ENCODE assay signal across 10 mouse cellular contexts in genomic region chr2:153437306-153437659, GRCm38 (mm10). TPM values are rescaled to one million over a fixed set of nuclear protein-coding genes. Genes with fewer than 3 reads are reported as not detected.
DNase-seq lines count a peak whose midpoint lies in the region; ATAC-seq and TF ChIP-seq lines count a peak whose summit lies in the region.
"Had no signal": no experiment of that assay in that cellular context is flagged by ENCODE, and none has a peak within 500 bp of the region (broad histone marks: within the 10 kb centered on the region; RNA-seq: fewer than 3 reads in every experiment).

No protein-coding gene starts in this region.

- no peak for TF ChIP-seq CTCF in midbrain, postnatal 0 days (IDR thresholded peaks at IDR 0.05)

- peaks cover 80 to 92% of the 10 kb centered on the region in 2 experiments for H3K4me1 ChIP-seq in heart, embryonic 14.5 days (ENCODE audit: control insufficient read depth in 2 of 2, insufficient read depth in 2 of 2, low read length in 2 of 2)
- H3K4me1 ChIP-seq in forebrain, embryonic 16.5 days (replicated peaks; ENCODE audit: control insufficient read depth, insufficient read depth, low read length) = peaks cover 61% of the 10 kb centered on the region
- H3K4me1 ChIP-seq in midbrain, postnatal 0 days (ENCODE audit: insufficient read depth, low read length) = peaks cover 26% of the 10 kb centered on the region

- ATAC-seq in heart, embryonic 14.5 days (ENCODE audit: insufficient number of reproducible peaks, insufficient read depth, low FRiP score, low read depth) = no peak; the same call in 1 of the 2 replicates
- no peak for ATAC-seq in forebrain, embryonic 16.5 days
- no peak for ATAC-seq in midbrain, postnatal 0 days (ENCODE audit: low FRiP score)

- WGBS in heart, embryonic 14.5 days = 15% methylated on average over 2 of the region's 2 CpGs
- WGBS in forebrain, embryonic 16.5 days = 44% methylated on average over 2 of the region's 2 CpGs
- WGBS in midbrain, postnatal 0 days = 27% methylated on average over 2 of the region's 2 CpGs

- H3K4me3 ChIP-seq in heart, embryonic 14.5 days (ENCODE audit: control insufficient read depth in 1 of 2, insufficient read depth in 1 of 2, low read depth in 1 of 2, low read length in 2 of 2) = no peak overlapping the region
- no peak overlapping the region for H3K4me3 ChIP-seq in forebrain, embryonic 16.5 days (replicated peaks; ENCODE audit: low read length)
- H3K4me3 ChIP-seq in midbrain, postnatal 0 days (ENCODE audit: low read depth, low read length) = no peak overlapping the region

- no peaks in the 10 kb centered on the region for H3K9me3 ChIP-seq in heart, embryonic 14.5 days (ENCODE audit: control insufficient read depth, low read length)
- H3K9me3 ChIP-seq in forebrain, embryonic 16.5 days (ENCODE audit: control insufficient read depth, low read length) = no peaks in the 10 kb centered on the region
- no peaks in the 10 kb centered on the region for H3K9me3 ChIP-seq in midbrain, postnatal 0 days (ENCODE audit: low read length)

- no peaks in the 10 kb centered on the region for H3K27me3 ChIP-seq in heart, embryonic 14.5 days (ENCODE audit: control insufficient read depth, insufficient read depth, low read length)
- no peaks in the 10 kb centered on the region for H3K27me3 ChIP-seq in forebrain, embryonic 16.5 days (replicated peaks; ENCODE audit: control insufficient read depth, insufficient read depth, low read length)
- H3K27me3 ChIP-seq in midbrain, postnatal 0 days (ENCODE audit: insufficient read depth, low read length) = no peaks in the 10 kb centered on the region

- peak overlapping the region; percentile 56 for H3K9ac ChIP-seq in heart, embryonic 14.5 days (ENCODE audit: low read length)
- H3K9ac ChIP-seq in forebrain, embryonic 16.5 days (replicated peaks; ENCODE audit: low read depth, low read length) = no peak overlapping the region
- H3K9ac ChIP-seq in midbrain, postnatal 0 days (replicated peaks; ENCODE audit: low read length, poor library complexity, severe bottlenecking) = no peak overlapping the region

- H3K27ac ChIP-seq in heart, embryonic 14.5 days (replicated peaks in 1 of 2; ENCODE audit: control insufficient read depth in 1 of 2, insufficient read depth in 1 of 2, low read depth in 2 of 2, low read length in 2 of 2) = peak overlapping the region; percentile 84 to 93
- H3K27ac ChIP-seq in forebrain, embryonic 16.5 days (ENCODE audit: low read length) = peak overlapping the region; percentile 53; the same call in 1 of the 2 replicates
- 0 out of 2 replicates have a peak overlapping the region, but pooled peaks have one; percentile 49 for H3K27ac ChIP-seq in midbrain, postnatal 0 days (ENCODE audit: low read depth, low read length)

- H3K36me3 ChIP-seq in heart, embryonic 14.5 days (ENCODE audit: control insufficient read depth, insufficient read depth, low read length) = peaks cover 22% of the 10 kb centered on the region
- H3K36me3 ChIP-seq in forebrain, embryonic 16.5 days (ENCODE audit: control insufficient read depth, insufficient read depth) = peaks cover 5% of the 10 kb centered on the region; the same call in 1 of the 2 replicates
- H3K36me3 ChIP-seq in midbrain, postnatal 0 days (ENCODE audit: insufficient read depth, low read length) = peaks cover 12% of the 10 kb centered on the region

- no peak for DNase-seq in heart, adult 18-20 months
- DNase-seq in kidney, postnatal 10 days = peak; percentile 70
- DNase-seq in midbrain, postnatal 0 days (ENCODE audit: low spot score) = no peak
- DNase-seq in thymus, adult 18-20 months = no peak
- no peak for DNase-seq in thymus, postnatal 0 days (ENCODE audit: low spot score)
- DNase-seq in adrenal gland, postnatal 25 days = no peak

- peak overlapping the region; percentile 45 for H3K4me2 ChIP-seq in heart, embryonic 14.5 days (ENCODE audit: low read length)
- H3K4me2 ChIP-seq in forebrain, embryonic 16.5 days (ENCODE audit: low read length) = no peak overlapping the region
- H3K4me2 ChIP-seq in midbrain, postnatal 0 days (ENCODE audit: low read depth, low read length, poor library complexity, severe bottlenecking) = no peak overlapping the region

RNA-seq across cellular contexts. Expression of gene 4930404H24Rik, which starts 55.3 kb away (rescaled TPM):
- not detected in 2 replicates for polyA plus RNA-seq in heart, embryonic 14.5 days (2014; fragmentation: Nextera tagmentation; extraction: Ambion mirVana)
- not detected for total RNA-seq in heart, adult 18-20 months (2021)
- polyA plus RNA-seq in forebrain, embryonic 16.5 days (2015; fragmentation: Nextera tagmentation; extraction: Ambion mirVana) = not detected in 2 replicates
- not detected in 2 replicates for total RNA-seq in midbrain, postnatal 0 days (2014; rRNA removed)
- not detected in 2 replicates for polyA plus RNA-seq in midbrain, postnatal 0 days (2015; fragmentation: Nextera tagmentation; extraction: Ambion mirVana)
- not detected in 2 replicates for polyA plus RNA-seq in thymus, postnatal 0 days (2015; fragmentation: Nextera tagmentation; extraction: Ambion mirVana)
- not detected in 2 replicates for total RNA-seq in adrenal gland, postnatal 25 days (2021)
- total RNA-seq: gastrocnemius, adult 8-10 months; neutrophil, adult 5-6 weeks had no signal
